Mouse (Mus musculus): ENCODE measurements at regions not wholly inside any gene's neighbourhood (a gene's known extent, or its start where the extent isn't known, plus 50 kb on each side); places are given as distances from the start of the nearest gene placed in this dataset.
A peak's percentile ranks its signal among the peaks of the same experiment; 100 is the strongest.

DNA sequence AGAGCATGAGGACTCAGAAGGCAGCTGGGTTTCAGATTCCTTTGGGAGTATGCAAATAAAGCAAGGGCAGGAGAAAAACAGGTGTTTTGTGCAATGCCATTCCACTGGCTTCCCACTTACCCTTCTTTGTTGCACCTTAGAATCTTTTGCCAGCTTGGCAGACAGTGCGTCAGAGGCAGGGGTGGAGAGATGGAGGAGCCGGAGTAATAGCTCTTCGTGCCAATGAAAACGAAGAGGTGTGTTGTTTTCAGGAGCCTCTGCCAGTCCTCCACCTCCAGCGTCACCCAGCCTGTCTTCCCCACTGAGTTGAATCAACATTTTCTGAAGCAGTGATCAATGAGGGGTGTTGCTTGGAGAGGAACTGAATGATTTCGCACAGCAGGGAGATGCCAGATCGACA lies 1501.3 kb upstream of the Got2 start:
- TF ChIP-seq CTCF (IDR thresholded peaks at IDR 0.05) = no peak
- no peak overlapping the region for H3K27ac ChIP-seq
- intact Hi-C loops (cut with DNase I) = no loop called here
- H3K4me3 ChIP-seq = no peak overlapping the region
- DNase-seq (ENCODE audit: extremely low spot score in 1 of 2, low spot score in 2 of 2) = peak; percentile 10 to 24

DNA sequence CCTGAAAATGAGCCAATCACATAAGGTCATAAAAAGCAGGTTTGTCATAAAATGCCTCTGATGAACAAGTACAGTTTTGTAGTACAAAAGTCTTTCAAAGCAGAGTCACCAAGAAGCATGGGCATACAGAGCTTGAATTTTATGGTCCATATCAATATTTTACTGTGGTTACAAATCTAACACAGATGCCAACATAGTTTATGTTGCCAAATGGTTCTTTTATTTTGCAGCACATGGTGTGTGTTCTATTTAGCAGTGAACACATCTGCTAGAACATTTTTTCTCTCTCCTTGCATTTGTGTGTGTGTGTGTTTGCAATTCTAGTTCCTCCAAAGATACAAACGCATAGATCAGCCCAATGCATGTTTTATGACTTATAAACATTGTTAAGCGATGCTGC lies 1500.8 kb upstream of the Got2 start:
- intact Hi-C loops (cut with DNase I) = no loop called here
- TF ChIP-seq CTCF (IDR thresholded peaks at IDR 0.05) = no peak
- Histone ChIP-seq H3K27ac (no peak overlapping the region), H3K4me3 (no peak overlapping the region)
- DNase-seq (ENCODE audit: extremely low spot score in 1 of 2, low spot score in 2 of 2) = no peak

DNA sequence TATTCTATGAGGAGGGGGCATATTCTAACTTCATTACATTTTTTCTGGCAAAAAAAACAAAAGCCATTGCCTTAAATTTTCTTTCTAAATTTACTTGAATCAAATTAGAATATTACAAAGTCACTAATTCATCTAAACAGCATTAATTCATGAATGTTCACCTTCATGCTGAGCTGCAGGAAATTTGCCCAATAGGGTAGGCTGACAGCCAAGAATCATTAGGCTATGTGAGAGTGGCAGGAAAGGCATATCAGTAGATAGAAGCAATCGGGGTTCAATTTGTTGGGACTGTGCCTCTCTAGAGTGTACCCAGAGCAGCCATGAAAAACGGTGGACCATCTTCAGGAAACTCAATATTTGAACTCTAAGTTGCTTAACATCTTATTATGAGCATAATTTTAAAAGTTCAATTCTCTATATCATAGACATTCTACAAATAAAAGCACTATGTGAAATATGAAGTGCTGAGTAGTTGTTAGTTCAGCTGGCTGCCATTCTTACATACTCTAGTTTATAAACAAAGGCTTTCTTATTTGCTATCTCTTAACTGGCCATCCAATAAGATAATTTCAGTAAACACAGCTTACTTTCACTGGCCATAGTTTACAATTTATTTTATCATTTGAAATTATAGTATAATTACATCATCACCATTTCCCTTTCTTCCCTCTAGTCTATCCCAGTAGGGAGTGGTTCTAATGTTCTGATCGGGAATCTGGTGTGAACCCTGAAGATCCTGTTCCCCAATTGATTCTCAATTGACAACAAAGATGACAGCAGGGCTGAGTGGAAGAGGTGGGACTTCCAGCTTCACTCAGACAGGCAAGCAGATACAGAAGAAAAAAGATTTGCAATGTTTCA lies 1486.8 kb upstream of the Got2 start:
- Histone ChIP-seq H3K27ac (no peak overlapping the region), H3K4me3 (no peak overlapping the region)
- no peak for DNase-seq (ENCODE audit: extremely low spot score in 1 of 2, low spot score in 2 of 2)
- no peak for TF ChIP-seq CTCF (IDR thresholded peaks at IDR 0.05)
- intact Hi-C loops (cut with DNase I) = no loop called here

DNA sequence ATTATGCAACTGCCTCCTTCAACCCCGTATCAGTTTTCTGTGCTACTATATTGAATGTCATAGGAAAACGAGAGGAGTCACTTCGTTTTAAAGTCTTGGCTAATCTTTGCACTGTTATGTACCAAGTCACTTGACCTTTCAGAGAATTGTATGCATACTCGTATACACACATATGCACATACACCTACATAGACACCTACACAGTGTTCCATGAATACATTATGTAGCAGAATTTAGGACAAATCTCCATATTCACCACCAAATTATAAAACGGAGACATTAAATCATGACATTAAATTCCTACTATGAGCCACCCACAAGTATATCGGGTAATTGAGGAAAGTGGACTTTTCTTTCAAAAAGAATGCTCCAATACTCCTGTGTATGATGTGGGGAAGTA lies 1458.3 kb upstream of the Got2 start:
- Histone ChIP-seq H3K27ac (no peak overlapping the region), H3K4me3 (no peak overlapping the region)
- intact Hi-C loops (cut with DNase I) = loop anchor here (5.0 kb wide), 1 partner anchor 1194 kb away; no protein-coding TSS in a partner anchor
- no peak for DNase-seq (ENCODE audit: extremely low spot score in 1 of 2, low spot score in 2 of 2)
- TF ChIP-seq CTCF (IDR thresholded peaks at IDR 0.05) = no peak

DNA sequence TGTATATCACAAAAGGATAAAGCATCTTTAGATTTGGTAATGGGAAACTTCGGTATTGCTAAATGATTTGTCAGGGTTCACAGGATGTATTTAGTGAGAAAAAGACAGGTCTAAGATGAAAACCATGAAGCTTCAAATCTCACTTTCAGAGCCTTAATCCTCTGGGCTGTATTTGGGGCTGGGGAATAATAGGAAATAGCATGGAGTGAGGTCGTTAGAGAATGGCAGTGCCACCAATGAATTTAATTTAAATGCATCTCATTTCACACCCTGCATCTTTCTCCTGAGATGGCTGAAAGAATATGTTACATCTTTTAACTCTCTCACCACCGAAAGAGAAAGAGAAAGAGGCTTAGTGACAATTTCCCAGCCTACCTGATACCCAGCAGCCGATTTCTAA lies 1427.2 kb upstream of the Got2 start:
- intact Hi-C loops (cut with DNase I) = no loop called here
- no peak overlapping the region for H3K27ac ChIP-seq
- H3K4me3 ChIP-seq = no peak overlapping the region
- no peak for TF ChIP-seq CTCF (IDR thresholded peaks at IDR 0.05)
- no peak for DNase-seq (ENCODE audit: extremely low spot score in 1 of 2, low spot score in 2 of 2)

DNA sequence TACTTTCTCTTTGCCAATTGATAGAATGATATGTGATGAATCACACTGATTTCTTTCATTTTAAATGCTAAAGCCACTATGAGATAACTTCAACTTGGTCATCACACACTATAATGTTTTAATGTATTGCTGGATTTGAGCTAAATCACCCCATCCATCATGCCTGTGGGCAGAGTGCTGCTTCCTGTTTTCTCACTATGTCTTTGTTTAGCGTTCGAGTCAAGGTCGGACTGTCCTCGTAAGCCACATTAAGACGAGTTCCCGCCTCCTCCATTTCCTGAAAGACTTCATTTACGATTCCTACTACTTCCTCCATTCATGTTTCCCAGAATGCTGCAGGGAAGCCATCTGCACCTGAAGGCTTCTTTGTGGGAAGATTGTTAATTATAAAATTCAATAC lies 1420.0 kb upstream of the Got2 start:
- TF ChIP-seq CTCF (IDR thresholded peaks at IDR 0.05) = no peak
- DNase-seq (ENCODE audit: extremely low spot score in 1 of 2, low spot score in 2 of 2) = no peak
- H3K4me3 ChIP-seq = no peak overlapping the region
- intact Hi-C loops (cut with DNase I) = no loop called here
- no peak overlapping the region for H3K27ac ChIP-seq

DNA sequence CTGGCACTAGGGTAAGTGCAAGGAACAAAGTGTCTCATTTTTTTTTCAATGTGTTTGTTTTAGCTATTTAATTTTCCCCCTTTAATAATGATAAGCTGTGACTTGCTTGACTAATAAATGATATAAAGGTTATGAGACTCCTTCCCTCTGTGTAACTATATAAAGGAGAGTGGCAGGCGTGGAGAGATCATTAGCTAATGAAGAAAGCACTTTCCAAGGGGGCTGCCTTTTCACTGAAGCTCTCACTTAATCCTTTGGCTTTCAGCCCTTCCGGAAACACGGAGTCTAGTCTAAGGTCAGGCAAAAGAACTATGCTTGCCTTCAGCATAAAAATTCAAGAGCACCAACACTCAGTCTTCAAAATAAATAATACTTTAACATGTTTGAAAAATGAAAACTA lies 1382.2 kb upstream of the Got2 start:
- Histone ChIP-seq H3K4me3 (no peak overlapping the region), H3K27ac (no peak overlapping the region)
- no peak for DNase-seq (ENCODE audit: extremely low spot score in 1 of 2, low spot score in 2 of 2)
- intact Hi-C loops (cut with DNase I) = no loop called here
- TF ChIP-seq CTCF (IDR thresholded peaks at IDR 0.05) = no peak

DNA sequence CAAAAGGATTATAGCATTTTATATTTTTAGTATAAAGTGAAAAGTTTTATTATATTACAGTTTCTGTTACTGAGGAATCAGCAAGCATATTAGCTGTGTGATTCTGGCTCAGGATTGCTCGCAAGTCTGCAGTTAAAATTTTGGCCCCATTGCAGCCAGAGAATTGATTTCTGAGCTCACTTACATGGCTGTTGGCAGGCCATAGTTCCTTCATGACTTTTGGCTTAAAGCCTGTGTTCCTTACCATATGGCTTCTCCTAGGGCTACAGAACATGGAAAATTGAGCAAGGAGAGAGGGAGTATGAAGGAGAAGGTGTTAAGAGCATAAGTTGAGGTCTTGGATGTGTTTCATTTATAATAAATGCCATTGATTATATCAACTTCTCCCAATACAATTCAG lies 1372.6 kb upstream of the Got2 start:
- TF ChIP-seq CTCF (IDR thresholded peaks at IDR 0.05) = no peak
- Histone ChIP-seq H3K27ac (no peak overlapping the region), H3K4me3 (no peak overlapping the region)
- intact Hi-C loops (cut with DNase I) = no loop called here
- DNase-seq (ENCODE audit: extremely low spot score in 1 of 2, low spot score in 2 of 2) = no peak

DNA sequence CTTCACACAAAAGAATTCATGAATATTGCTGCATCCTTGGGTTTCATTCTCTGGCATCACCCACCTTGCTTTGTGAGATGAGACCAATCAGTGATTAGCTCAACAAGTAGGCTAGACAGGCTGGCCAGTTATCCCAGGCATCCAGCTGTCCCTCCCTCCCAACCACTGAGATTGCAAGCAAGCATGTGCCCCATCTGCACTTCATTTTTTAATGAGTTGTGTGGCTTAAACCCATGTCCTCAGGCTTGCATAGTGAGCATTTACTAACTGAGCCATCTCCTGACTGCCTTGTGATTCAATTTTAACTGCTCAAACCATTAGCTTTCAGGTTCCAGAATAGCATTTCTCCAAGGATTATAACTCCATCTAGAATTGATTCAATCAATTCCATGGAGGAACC lies 1365.8 kb upstream of the Got2 start:
- H3K4me3 ChIP-seq = no peak overlapping the region
- no peak for TF ChIP-seq CTCF (IDR thresholded peaks at IDR 0.05)
- no peak overlapping the region for H3K27ac ChIP-seq
- intact Hi-C loops (cut with DNase I) = no loop called here
- DNase-seq (ENCODE audit: extremely low spot score in 1 of 2, low spot score in 2 of 2) = no peak

DNA sequence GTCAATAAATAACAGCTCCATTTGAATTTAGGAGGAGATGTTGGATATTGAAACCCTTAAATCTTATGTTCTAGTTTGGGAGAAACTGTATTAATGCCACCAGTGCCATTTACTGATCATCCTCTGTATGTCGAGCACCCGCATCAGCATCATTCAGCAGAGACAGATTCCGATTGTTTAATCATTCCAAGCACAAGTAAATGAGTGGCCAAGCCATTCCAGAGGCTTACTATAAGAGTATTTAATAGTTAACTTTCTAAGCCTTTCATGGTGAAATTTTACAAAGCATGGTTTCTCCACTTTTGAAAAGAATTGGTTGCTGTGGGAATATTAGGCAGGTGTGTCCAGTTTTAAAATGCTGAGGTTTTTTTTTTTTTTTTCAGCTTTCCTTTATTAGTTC lies 1363.9 kb upstream of the Got2 start:
- Histone ChIP-seq H3K27ac (no peak overlapping the region), H3K4me3 (no peak overlapping the region)
- no peak for TF ChIP-seq CTCF (IDR thresholded peaks at IDR 0.05)
- no peak for DNase-seq (ENCODE audit: extremely low spot score in 1 of 2, low spot score in 2 of 2)
- intact Hi-C loops (cut with DNase I) = no loop called here

DNA sequence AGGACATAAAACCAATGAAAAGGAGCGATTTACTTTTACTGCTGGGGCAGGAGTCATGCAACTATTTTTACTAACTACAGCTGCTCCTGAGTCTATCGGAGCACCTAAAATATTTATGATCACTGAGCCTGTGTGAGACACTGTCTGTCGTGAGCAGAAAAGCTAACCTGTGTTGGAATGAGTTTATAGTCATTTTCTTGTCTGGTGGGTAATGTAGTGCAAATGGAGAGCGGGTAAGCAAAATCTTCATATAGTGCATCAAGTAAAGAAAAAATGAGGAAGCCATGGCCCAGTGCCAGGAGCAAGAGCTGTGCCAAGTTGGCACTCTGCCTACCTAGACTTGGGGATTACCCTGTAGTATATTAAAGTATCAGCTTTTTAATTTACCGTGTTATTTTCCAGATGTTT lies 1363.1 kb upstream of the Got2 start:
- intact Hi-C loops (cut with DNase I) = no loop called here
- no peak for DNase-seq (ENCODE audit: extremely low spot score in 1 of 2, low spot score in 2 of 2)

DNA sequence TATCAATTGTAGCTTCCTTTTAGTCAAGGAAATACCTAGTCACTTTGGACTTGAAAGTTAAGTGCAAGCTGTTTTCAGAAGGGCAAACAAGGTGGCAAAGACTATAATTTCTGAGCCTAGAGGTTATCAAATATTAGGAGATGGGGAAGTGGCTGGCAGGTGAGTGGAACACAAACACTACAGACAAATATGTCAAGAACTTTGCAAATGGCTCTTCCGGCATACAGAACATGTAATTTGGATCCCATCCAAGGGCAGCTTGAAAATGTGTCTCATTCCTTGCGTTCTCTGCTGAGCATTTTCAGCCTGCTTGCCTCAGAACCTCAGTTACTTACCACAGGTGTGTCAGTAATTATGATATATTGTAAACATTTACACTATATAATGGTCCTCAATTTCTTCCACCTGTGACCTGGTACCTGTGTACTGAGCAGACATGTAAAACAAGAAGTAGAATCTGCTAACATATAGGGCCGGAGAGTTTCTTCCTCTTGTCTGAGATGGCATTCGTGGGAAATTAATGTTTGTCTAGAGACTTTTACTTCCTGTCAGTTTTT lies 1346.3 kb upstream of the Got2 start:
- no peak for TF ChIP-seq CTCF (IDR thresholded peaks at IDR 0.05)
- Histone ChIP-seq H3K4me3 (no peak overlapping the region), H3K27ac (no peak overlapping the region)
- intact Hi-C loops (cut with DNase I) = no loop called here
- DNase-seq (ENCODE audit: extremely low spot score in 1 of 2, low spot score in 2 of 2) = no peak

More for the DNA sequence above, 1363.1 kb upstream of the Got2 start:
- Histone ChIP-seq H3K4me3 (no peak overlapping the region), H3K27ac (no peak overlapping the region)
- no peak for TF ChIP-seq CTCF (IDR thresholded peaks at IDR 0.05)
